Mouse (Mus musculus): ENCODE measurements at regions not wholly inside any gene's neighbourhood (a gene's known extent, or its start where the extent isn't known, plus 50 kb on each side); places are given as distances from the start of the nearest gene placed in this dataset.

DNA sequence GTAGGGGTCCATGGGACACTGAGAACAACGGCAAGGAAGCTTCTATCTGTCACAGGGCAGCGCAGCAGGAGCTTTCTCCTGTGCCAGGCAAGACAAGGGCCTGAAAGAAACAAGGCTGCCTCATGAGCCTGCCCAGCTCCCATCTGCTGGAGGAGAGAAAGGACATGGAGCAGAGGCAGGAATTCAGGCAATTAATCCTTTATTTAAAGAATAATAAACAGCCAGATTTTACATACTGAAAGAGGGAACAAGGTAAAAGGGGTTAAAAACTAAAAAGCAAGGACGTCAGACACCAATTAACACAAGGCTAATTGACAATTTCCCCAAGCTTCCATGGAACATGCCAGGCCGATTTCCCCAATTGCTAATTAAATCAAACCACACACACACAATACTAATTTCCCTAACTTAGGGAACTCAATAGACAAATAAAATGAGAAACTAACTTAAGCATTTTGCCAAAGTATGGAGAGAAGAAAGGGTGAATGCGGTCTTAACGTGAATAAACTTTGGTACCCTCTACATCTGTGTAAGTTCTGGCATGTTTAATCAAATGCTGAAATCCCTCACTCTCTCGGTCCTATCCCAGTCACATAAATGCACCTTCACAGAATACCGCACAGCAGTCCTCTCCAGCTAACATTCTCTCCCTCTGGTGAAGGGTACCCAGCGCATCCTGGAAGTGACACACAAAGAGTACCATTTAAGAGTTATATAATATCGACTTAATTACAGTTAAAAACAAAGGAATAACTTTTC lies 252.7 kb downstream of the Bcl11a start:
- in situ Hi-C loops (cut with MboI; ENCODE audit: unreplicated experiment in 2 of 2) = no loop called here

DNA sequence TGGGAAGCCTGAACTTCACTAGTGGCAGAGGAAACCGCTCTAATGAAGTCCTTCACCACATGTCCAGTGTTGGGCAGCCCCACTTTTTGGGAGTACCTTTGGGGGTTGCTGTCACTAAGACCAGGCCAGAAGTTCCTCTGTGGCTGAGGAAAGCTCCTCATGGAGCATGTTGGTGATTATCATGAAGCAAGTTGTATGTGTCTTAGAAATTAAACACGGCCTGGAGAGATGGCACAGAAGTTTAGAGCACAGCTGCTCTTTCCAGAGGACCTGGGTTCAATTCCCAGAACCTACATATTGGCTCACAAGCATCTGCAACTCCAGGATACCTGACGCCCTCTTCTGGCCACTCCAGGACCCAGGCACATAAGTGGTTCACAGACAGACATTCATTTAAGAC lies 254.4 kb downstream of the Bcl11a start:
- in situ Hi-C loops (cut with MboI; ENCODE audit: unreplicated experiment in 2 of 2) = no loop called here

DNA sequence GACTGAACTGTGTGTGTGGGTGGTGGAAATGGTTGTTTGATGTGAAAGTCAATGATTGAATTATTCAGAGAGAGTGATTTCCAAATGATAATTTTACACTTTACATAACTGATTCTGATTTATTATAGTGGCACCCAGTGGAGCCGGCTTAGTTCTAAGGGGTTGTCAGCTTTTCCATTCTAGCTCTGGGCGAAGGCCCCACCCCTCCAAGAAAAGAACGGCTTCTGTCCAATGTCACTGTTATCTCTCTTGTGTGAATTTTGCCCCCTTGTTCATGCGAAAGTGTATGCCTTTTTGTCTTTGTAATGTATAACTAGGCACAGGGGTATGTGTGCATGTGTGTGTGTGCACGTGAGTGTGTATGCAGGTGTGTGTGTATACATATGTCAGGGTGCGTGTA lies 255.3 kb downstream of the Bcl11a start:
- in situ Hi-C loops (cut with MboI; ENCODE audit: unreplicated experiment in 2 of 2) = no loop called here

DNA sequence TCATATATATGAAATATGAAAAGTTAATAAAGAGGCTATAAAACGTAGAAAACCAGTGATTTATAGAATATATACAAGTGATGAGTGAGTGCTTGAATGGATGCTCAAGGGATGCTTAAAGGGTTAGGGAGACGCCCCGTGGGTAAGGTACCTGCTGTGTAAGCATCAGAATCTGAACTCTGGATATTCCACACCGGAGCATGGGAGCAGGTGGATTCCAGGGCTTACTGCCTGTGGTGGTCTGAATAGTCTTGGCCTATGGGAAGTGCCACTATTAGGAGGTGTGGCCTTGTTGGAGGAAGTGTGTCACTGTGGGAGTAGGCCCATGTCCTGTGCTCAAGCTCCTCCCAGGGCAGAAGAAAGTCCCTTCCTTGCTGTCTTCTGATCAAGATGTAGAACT lies 257.4 kb downstream of the Bcl11a start:
- in situ Hi-C loops (cut with MboI; ENCODE audit: unreplicated experiment in 2 of 2) = no loop called here

DNA sequence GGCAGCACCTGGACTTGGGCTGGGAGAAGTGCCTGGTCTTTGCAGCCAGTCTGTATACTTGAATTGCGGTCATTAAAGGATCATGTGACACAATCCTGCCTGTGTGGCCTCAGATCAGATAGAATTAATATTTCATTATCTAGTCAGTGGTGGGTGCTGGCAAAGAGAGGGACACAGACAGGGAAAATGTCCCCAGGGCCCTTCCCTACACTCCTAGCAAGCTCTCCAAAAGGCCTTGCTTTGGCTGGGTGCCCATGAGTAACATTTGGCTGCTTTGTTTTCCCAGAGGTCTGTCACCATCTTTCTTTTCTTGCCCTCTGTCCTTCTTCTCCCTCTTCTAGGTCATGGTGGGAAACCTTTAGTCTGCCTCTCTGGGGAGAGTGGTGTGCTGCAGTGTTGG lies 260.3 kb downstream of the Bcl11a start:
- in situ Hi-C loops (cut with MboI; ENCODE audit: unreplicated experiment in 2 of 2) = no loop called here

DNA sequence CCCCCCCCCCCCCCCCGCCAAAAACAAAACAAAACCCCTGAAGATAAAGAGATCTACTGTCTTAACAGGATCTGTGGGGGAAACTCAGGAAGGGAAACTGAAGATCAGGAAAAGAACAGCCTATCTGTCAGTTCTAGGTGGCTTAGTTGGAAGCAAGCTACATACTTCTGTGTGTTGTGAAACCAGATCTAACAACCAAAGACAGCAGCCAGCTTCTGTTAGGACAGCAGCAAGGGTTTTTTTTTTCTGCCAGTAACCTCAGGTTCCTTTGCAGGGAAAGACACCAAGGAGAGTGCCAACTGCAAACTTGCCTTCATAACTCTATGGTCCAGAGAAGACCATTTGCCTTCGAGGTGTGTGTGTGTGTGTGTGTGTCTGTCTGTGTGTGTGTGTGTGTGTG lies 261.2 kb downstream of the Bcl11a start:
- in situ Hi-C loops (cut with MboI; ENCODE audit: unreplicated experiment in 2 of 2) = no loop called here

DNA sequence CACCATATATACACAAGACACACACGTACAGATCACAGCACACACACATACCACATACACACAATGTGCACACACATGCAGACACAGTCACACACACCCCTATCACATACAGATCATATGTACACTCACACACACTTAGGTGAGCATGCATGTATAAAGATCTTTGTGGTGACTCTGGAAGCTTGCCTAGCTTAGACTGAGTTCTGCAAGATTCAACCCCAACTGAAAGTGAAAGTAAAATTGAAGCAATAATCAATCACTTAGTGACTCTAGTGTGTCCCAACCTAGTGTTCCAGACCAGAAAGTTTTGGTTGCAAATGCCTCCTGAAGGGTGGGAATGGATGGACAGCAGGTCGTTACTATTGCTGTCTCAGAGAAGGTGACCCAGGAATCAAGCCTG lies 262.8 kb downstream of the Bcl11a start:
- in situ Hi-C loops (cut with MboI; ENCODE audit: unreplicated experiment in 2 of 2) = no loop called here

DNA sequence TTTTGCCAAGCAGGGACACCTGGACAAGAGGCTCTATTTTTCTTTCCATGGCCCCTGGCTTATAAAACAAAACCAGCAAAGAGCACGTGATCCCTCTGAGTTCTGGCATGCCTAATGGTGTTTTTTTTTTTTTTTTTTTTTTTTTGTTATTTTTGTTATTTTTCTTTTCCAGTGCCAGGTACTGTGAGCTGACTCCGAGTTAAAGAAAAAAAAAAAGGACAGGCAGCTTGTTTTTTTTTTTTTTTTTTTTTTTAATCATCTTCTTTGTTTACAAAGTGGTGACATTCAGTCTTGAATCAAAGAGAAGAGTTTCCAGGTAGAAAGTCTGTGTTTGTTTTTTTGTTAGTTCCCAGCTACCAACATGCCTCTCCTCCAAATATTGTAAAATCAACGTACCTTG lies 263.8 kb downstream of the Bcl11a start:
- in situ Hi-C loops (cut with MboI; ENCODE audit: unreplicated experiment in 2 of 2) = no loop called here

DNA sequence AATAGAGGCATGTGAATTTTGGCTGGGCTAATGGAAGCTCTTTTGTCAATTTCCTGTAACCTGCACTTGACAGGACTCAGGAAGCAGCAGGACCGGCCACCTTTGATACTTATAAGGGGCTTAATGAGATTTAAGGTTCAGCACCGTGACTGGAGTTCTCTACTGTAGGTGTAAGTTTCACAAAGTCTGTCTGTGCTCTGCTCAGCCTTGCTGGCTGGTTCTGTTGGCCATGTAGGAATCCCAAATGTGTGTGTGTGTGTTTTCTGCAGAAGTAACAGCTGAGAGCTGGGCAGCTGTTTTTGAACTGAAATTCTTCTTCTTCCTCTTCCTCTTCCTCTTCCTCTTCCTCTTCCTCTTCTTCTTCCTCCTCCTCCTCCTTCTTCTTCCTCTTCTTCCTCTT lies 264.3 kb downstream of the Bcl11a start:
- in situ Hi-C loops (cut with MboI; ENCODE audit: unreplicated experiment in 2 of 2) = no loop called here

DNA sequence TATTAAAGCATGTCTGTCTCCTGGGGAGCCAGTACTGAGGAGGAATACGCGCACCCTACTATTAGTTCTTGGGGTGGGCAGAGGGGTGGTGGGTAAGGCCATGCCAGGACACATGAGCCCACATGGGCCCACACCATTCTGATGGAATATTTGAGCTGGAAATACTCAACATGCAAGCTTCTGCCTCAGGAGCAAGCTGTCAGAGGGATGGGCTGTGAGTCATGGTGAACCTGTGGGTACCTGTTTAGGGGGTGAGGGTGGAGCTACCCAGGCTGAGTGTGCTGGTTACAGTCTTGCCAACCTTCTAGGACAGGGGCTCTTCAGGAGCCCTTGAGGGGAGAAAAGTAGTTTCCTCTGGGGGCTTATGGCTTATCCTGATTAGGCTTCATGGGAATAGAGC lies 264.9 kb downstream of the Bcl11a start:
- in situ Hi-C loops (cut with MboI; ENCODE audit: unreplicated experiment in 2 of 2) = no loop called here

DNA sequence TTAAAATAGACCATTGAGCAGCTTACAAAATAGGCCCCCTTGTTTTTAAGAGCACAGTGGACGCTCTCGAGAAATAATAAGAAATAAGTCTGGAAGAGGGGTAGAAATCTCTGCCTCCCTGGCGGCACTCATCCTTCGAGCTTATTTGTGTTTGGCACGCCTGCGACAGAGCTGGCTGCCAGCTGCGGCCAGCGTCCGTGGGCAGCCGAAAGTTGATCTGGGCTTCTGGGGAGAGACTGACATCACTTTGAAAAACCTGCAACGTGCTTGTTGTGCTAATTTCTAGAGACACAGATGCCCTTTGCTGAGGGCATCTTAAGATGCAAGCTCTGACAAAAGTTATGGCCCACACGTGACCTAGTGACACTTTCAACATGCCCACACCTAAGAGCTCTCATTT lies 269.4 kb downstream of the Bcl11a start:
- in situ Hi-C loops (cut with MboI; ENCODE audit: unreplicated experiment in 2 of 2) = no loop called here

DNA sequence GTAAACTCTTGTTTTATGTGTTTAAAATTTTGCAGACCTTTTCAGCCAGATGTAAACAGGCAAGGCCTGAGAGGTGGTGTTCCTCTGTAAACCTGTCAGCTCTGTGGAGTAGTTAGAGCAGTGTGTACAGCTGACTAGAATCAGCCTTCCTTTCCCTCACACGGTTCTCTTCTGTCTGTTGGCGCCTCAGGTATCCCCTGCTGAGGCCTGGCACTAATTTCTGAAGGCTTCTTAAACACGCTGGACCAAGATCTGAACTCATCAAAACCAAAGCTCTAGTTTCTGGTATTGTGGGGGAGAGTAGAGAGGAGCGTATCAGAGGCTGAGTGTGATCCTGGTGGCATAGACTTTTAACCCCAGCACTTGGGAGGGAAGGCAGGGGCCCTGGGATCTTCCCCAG lies 270.9 kb downstream of the Bcl11a start:
- in situ Hi-C loops (cut with MboI; ENCODE audit: unreplicated experiment in 2 of 2) = no loop called here

DNA sequence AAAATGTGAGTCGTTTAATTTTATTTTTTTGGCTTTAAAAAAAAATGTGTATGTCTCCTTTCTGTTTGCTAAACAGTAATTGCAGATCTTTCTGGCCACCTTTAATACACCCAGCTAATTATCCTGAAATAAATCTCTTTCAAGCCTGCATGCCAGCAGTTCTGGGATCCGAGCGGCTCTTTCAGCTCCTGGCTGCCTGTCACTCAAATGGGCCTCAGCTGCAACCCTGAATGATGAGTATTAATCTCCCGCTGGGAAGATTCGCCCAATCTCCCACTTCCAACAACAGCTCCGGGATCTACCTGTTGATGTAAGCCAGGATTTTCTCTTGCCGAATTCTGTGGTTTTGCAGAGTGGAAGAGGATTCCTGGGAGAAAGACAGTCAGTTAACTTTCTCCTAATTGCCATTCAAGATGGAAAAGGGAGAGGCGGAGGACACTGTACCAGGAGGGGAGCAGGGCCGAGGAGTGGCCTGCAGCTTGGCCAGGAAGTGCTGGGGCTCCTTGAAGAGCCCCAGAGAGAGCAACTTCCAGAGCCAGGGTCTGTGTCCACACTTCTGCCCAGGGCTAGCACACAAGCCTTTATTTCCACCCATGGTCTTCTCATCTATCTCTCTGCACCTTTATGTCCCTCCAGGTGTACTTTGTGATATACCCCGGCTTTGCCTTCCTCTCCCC lies 272.2 kb downstream of the Bcl11a start:
- in situ Hi-C loops (cut with MboI; ENCODE audit: unreplicated experiment in 2 of 2) = no loop called here

DNA sequence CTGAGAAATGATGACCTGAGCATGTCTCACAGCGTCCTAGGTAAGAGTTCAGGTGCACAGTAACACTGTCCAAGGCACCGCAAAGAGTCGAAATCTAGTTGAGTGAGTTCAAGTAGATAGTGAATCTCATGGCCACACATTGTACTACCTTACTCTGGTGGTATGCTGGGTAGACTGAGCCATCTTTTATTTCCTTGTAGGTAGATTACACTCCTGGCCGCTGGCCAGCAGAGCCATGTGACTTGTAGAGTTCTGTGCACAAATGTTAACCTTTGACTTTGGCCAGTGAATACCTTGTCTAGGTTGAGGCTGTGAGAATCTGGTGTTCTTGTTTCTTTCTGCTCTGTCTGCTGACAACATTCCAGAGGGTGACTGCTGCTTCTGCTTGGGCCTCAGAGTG lies 273.0 kb downstream of the Bcl11a start:
- in situ Hi-C loops (cut with MboI; ENCODE audit: unreplicated experiment in 2 of 2) = no loop called here

DNA sequence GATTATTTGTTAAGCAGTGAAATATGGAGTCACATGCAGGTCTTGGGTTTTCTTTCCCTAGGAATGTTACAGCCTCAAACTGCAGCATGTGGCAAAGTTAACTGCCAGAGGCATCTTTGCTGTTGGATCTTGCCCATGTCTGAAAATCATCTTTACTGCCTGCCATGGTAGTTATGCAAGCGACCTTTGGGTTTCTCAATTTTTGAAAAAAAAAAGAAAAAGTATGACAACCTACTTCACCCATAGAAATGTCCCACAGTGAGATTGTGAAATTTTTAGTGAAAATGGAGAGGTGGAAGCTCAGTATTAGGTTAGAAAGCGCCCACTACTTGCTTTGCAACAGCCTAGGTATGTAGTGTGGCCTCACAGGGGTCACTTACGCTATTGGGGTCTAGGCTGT lies 274.2 kb downstream of the Bcl11a start:
- in situ Hi-C loops (cut with MboI; ENCODE audit: unreplicated experiment in 2 of 2) = no loop called here

DNA sequence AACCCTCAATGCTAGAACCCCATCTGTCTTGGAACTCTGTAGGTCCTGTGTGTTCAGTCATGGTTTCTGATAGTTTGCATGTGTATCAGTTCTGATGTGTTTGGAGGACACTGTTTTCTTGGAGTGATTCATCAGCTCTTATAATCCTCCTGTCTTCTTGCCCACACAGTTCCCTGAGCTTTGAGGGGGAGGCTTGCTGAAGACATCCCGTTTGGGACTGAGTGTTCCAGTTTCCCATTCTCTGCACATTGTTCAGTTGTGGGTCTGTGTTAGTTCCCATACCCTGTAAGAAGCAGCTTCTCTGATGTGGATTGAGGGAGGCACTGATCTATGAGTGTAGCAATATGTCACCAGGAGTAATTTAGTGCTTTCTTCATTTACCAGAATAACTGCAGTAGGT lies 275.2 kb downstream of the Bcl11a start:
- in situ Hi-C loops (cut with MboI; ENCODE audit: unreplicated experiment in 2 of 2) = no loop called here

DNA sequence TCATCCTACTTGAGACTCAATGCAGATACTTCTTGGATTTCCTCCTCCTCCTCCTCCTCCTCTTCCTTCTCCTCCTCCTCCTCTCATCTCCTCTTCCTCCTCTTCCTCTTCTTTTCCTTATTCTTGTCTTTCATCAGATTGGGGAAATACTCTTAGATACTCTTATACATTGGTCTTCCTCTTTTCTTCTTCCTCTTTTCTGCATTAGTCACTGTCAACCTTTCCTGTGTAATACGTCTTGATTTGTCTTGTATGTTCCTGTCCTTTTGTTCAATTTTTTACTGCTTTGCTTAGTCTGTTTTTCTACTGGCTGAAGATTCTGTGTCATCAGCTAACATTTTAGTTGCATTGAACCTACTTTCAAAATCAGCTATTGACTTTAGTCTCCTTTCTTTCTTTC lies 279.5 kb downstream of the Bcl11a start:
- in situ Hi-C loops (cut with MboI; ENCODE audit: unreplicated experiment in 2 of 2) = no loop called here

DNA sequence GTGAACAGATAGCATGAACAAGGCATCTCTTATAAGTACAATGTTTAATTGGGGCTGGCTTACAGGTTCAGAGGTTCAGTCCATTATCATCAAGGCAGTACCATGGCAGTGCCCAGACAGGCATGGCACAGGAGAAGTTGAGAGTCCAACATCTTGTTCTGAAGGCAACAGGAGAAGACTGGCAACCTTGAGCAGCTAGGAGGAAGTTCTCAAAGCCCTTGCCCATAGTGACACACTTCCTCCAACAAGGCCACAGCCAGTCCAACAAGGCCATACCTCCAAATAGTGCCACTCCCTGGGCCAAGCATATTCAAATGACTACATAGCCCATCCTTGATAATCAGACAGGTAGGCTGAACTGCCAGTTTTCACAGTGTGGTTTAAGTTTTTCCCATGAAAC lies 281.2 kb downstream of the Bcl11a start:
- in situ Hi-C loops (cut with MboI; ENCODE audit: unreplicated experiment in 2 of 2) = no loop called here

DNA sequence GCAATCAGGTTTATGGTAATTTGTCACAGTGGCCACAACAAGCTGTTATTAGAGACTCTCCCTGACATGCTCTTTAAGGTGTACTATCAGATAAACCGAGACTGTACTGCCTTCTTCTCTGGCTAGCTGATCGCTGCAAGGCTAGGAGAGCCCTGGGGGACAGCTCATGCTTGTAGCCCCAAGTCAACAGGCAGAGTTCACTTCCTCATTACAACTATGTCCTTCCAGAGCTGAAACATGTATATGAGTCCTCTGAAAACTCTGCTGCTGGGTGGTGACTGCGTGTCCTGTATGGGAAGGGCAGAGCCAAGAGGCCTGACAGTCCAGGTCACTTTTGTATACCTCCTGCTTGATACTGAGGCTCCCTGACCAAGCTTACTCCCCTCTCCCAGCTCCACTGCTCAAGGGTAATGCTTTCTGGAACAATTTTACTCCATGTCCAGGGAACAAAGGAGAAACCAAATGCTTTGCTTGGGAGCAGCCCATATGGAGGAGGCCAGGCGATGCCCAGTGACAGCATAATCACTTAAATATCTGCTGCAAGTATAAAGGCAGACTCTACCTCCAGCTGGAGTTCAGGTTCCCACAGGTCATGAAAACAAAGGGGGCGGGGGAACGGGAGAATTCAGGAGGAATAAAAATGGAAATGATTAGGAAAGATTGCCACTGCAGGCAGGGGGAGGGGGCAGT lies 284.3 kb downstream of the Bcl11a start:
- in situ Hi-C loops (cut with MboI; ENCODE audit: unreplicated experiment in 2 of 2) = no loop called here

DNA sequence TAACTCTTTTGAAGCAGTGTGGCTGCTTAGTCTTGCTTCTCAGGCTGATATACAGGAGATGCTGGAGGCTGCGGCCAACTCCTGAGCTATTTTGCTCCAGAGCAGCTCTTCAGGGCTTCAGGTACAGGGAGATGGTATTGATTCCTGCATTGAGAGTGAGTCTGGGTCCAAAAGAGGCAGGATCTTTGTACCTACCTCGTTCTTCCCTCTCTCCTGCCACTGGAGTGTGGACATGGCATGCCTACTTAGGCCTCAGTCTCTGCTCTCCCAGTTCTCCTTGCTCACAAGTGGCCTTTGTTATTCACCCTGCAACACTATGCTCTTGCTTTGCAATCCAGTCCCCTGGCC lies 284.8 kb downstream of the Bcl11a start:
- in situ Hi-C loops (cut with MboI; ENCODE audit: unreplicated experiment in 2 of 2) = no loop called here

DNA sequence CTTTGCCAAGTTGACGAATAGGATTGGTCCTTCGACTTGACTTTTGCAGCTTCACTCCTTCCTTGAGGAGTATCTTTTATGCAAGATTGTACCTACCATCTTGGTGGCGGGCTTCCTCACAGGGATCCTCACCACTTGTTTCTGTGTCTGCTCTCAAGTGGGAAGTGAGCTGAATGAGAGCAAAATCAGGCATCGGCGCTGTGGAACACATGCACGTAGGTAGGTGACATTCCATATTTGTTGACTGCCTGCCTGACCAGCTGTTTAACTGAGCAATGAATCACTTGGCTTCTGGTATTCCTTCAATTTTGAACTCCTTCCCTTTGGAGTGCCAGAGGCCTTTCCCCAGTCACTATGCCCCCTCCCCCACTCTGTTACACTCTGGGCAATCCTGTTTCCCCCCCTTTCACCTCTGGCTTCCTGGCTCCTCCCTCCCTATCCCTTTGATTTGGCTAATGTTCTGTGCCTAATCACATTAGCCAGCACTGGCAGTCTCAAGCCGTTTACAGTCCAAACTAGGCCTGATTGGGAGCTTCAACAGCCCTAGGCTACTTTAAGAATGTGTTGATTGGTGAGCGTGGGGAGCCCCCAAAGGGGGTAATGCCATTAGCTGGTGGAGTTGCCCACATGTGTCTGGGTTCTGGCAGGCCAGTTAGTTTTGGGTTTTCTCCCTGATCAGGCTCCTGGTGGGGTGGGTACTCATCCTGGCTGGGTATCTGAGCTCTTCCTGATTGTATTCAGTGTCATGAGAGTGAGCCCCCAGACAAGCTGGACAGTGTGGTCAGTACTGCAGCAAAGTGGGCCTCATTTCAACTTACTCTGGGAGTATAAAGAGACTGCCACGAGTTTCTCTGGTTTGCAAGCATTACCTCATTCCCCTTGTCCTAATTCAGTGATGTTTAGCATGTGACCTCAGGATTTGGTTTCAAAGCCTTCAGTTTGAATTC lies 285.8 kb downstream of the Bcl11a start:
- in situ Hi-C loops (cut with MboI; ENCODE audit: unreplicated experiment in 2 of 2) = no loop called here

Measured in v-Abl transformed pro-B cells (cell line).